Mouse (Mus musculus): ENCODE measurements around the gene Rmdn2.

Gene Rmdn2

GRCm38 (mm10) chr17:79611545-79611944 lies at the start of gene Rmdn2:
Rmdn2 (plus strand) TSS chr17:79611863.
- DNase-seq (ENCODE audit: low read depth, low spot score) = no peak

- no peak for DNase-seq (ENCODE audit: low read depth, low spot score)
Measured at GRCm38 (mm10) chr17:79563067-79563620, 48.5 kb upstream of the Rmdn2 start.

- DNase-seq (ENCODE audit: low read depth, low spot score) = no peak
Measured at GRCm38 (mm10) chr17:79563721-79564120, 47.9 kb upstream of the Rmdn2 start.

GRCm38 (mm10) chr17:79565241-79565961 lies 46.3 kb upstream of the Rmdn2 start:
- DNase-seq (ENCODE audit: low read depth, low spot score) = no peak

GRCm38 (mm10) chr17:79568401-79568800 lies 43.3 kb upstream of the Rmdn2 start:
- DNase-seq (ENCODE audit: low read depth, low spot score) = no peak

GRCm38 (mm10) chr17:79578328-79578727 lies 33.3 kb upstream of the Rmdn2 start:
- DNase-seq (ENCODE audit: low read depth, low spot score) = no peak

- DNase-seq (ENCODE audit: low read depth, low spot score) = peak; percentile 68
Measured at GRCm38 (mm10) chr17:79580264-79580920, 31.3 kb upstream of the Rmdn2 start.

- no peak for DNase-seq (ENCODE audit: low read depth, low spot score)
Measured at GRCm38 (mm10) chr17:79583466-79583865, 28.2 kb upstream of the Rmdn2 start.

GRCm38 (mm10) chr17:79584246-79584800 lies 27.3 kb upstream of the Rmdn2 start:
- DNase-seq (ENCODE audit: low read depth, low spot score) = no peak

GRCm38 (mm10) chr17:79589913-79590312 lies 21.8 kb upstream of the Rmdn2 start:
- DNase-seq (ENCODE audit: low read depth, low spot score) = no peak

GRCm38 (mm10) chr17:79595996-79596395 lies 15.7 kb upstream of the Rmdn2 start:
- DNase-seq (ENCODE audit: low read depth, low spot score) = no peak

GRCm38 (mm10) chr17:79598151-79598550 lies 13.5 kb upstream of the Rmdn2 start:
- no peak for DNase-seq (ENCODE audit: low read depth, low spot score)

- DNase-seq (ENCODE audit: low read depth, low spot score) = peak; percentile 9
Measured at GRCm38 (mm10) chr17:79598596-79599577, 12.8 kb upstream of the Rmdn2 start.

- no peak for DNase-seq (ENCODE audit: low read depth, low spot score)
Measured at GRCm38 (mm10) chr17:79600108-79600507, 11.6 kb upstream of the Rmdn2 start.

GRCm38 (mm10) chr17:79602381-79602780 lies 9.3 kb upstream of the Rmdn2 start:
- DNase-seq (ENCODE audit: low read depth, low spot score) = no peak

- DNase-seq (ENCODE audit: low read depth, low spot score) = no peak
Measured at GRCm38 (mm10) chr17:79603427-79603826, 8.2 kb upstream of the Rmdn2 start.

- DNase-seq (ENCODE audit: low read depth, low spot score) = no peak
Measured at GRCm38 (mm10) chr17:79605794-79606193, 5.9 kb upstream of the Rmdn2 start.

GRCm38 (mm10) chr17:79609697-79610096 lies 2.0 kb upstream of the Rmdn2 start:
- no peak for DNase-seq (ENCODE audit: low read depth, low spot score)

- DNase-seq (ENCODE audit: low read depth, low spot score) = no peak
Measured at GRCm38 (mm10) chr17:79610163-79610755, 1.4 kb upstream of the Rmdn2 start.

- DNase-seq (ENCODE audit: low read depth, low spot score) = peak; percentile 40
Measured at GRCm38 (mm10) chr17:79614691-79615588, 3.3 kb downstream of the Rmdn2 start.

Measured in embryo, embryonic 11.5 days (tissue).